Mouse (Mus musculus) lung, adult 2 months (tissue): ENCODE results near the gene Scnn1a.

Experiments
- CTCF ChIP-seq: fragments of 200-500 bp; IDR thresholded peaks from 2 replicates; pipeline ENCODE4 v1.5.1; 2011; ENCODE audit warnings: mild to moderate bottlenecking, low read length, control low read depth; ENCODE audit not compliant: insufficient read depth
- POLR2A ChIP-seq: fragments of 200-500 bp; IDR thresholded peaks from 2 replicates; pipeline ENCODE4 v1.6.1; 2011; ENCODE audit warnings: low read depth, mild to moderate bottlenecking, control low read depth, low read length, borderline replicate concordance; ENCODE audit errors: extremely low read depth

DNA sequence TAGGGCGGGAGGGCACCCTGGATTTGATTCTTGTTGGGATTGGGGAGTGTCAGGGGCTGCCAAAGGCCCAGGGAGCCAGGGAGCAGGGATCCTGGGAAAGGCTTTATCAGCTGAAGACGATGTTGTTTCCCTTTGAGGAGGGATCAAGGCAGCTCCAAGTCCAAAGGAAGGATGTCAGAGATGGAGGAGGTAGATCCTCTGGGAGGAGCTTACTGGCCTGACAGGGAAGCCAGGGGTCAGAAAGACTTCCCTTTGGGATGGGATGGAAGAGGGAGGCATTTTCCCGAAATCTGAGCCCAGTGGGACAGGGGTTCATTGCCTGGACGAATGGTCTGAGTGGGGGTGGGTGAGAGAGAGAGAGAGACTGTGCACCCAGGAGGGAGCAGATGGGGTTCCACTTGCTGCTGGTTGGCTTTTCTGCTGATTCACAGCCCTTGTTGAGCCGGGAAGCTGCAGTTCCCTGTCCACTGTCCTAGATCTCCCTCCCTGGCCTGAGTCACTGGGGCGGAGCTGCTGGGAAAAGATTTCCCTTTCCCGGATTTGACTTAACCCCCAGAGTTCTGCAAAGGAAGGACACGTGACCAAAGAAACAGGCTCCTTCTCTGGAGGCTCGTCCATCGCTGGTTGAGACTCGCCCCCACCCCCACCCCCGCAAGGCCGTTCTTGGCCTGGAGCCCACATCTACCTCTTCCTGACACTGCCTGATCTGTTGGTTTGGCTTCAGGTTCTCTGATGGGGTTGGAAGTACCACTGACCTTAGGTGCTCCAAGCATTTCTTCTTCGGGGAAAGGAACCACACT lies 34.1 kb downstream of the Scnn1a start:
- TF ChIP-seq CTCF (no peak), POLR2A (peak; percentile 51; the same call in 1 of the 2 replicates)
